Mouse (Mus musculus) small intestine, adult 2 months (tissue): ENCODE data around the gene Ptpdc1.

Experiments used
- CTCF ChIP-seq: fragments of 200-500 bp; IDR thresholded peaks from 2 replicates; pipeline ENCODE4 v1.5.1; 2012; ENCODE audit warnings: low read depth, mild to moderate bottlenecking, control low read depth, inconsistent platforms, low read length, moderate library complexity, mixed read lengths; ENCODE audit not compliant: insufficient replicate concordance, insufficient read length; ENCODE audit errors: extremely low read depth
- POLR2A ChIP-seq: fragments of 200-500 bp; IDR thresholded peaks from 2 replicates; pipeline ENCODE4 v1.6.1; 2012; ENCODE audit warnings: low read depth, mild to moderate bottlenecking, control low read depth, inconsistent platforms, low read length, moderate library complexity

DNA sequence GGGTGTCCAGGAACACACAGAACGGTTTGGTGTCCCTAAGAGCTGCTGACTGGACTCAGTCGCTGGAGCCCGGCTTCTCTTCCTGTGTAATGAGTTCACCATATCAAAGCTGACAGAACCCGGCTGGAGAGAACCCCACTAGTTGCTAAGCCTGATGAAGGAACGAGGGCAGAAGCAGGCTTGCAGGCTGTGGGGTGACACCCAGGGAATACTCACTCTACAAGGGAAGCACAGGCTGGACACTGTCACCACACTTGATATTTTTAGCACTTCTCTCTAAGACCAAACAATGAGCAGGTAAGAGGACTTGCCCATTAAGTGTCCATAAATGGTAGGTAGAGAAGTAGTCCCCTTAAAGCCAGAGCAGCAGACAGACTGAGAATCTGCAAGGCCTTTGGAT, 20.9 kb downstream of the Ptpdc1 start:
- TF ChIP-seq POLR2A (no peak), CTCF (no peak)
